Mouse (Mus musculus): ENCODE results near the gene Clgn.

GRCm38 (mm10) chr8:83429071-83429524 lies 39.4 kb downstream of the Clgn start:
- no peak for TF ChIP-seq POLR2A (IDR thresholded peaks at IDR 0.05; ENCODE audit: insufficient read length, low read depth)
- no peak for TF ChIP-seq MYOG (IDR thresholded peaks at IDR 0.05; ENCODE audit: control insufficient read depth in 1 of 3, insufficient read depth in 1 of 3, insufficient read length in 2 of 3, low read depth in 2 of 3)

Measured in myocyte (in vitro differentiated cells).